Mouse (Mus musculus) E14TG2a.4 (cell line): ENCODE data around the gene Dock4.

Experiments used
- H3K27me3 ChIP-seq: 2 replicates; pipeline ENCODE4 v1.6.1; 2014; ENCODE audit warnings: low read length, control low read depth; ENCODE audit not compliant: insufficient read depth
- H3K36me3 ChIP-seq: 2 replicates; pipeline ENCODE4 v1.6.1; 2014; ENCODE audit warnings: low read length, control low read depth; ENCODE audit not compliant: insufficient read depth
- H3K4me1 ChIP-seq: replicated peaks from 2 replicates; pipeline ENCODE4 v1.6.1; 2014; ENCODE audit warnings: low read depth, low read length, control low read depth
- H3K4me3 ChIP-seq: replicated peaks from 2 replicates; pipeline ENCODE4 v1.5.1; 2014; ENCODE audit warnings: mild to moderate bottlenecking, low read length
- H3K9me3 ChIP-seq: 2 replicates; pipeline ENCODE4 v1.6.1; 2014; ENCODE audit warnings: low read length, control low read depth
- CTCF ChIP-seq: conservative IDR thresholded peaks from 2 replicates; pipeline ENCODE4 v1.5.1; 2014; ENCODE audit warnings: low read length
- NANOG ChIP-seq: IDR thresholded peaks from 2 replicates; pipeline ENCODE4 v1.6.1; 2014; ENCODE audit warnings: borderline replicate concordance, low read length, mixed read lengths
- POU5F1 ChIP-seq: IDR thresholded peaks from 2 replicates; pipeline ENCODE4 v1.6.1; 2014; ENCODE audit warnings: low read length, borderline replicate concordance

Dock4 gene

GRCm38 (mm10) chr12:40824251-40824650 lies 378.5 kb downstream of the Dock4 start:
- TF ChIP-seq POU5F1 (no peak), NANOG (no peak), CTCF (no peak)
- no peaks in the 10 kb centered on the region for H3K9me3 ChIP-seq
- H3K27me3 ChIP-seq = no peaks in the 10 kb centered on the region
- 0 out of 2 replicates have a peak, but pooled peaks cover 4% of the 10 kb centered on the region for H3K36me3 ChIP-seq
- no peak overlapping the region for H3K4me3 ChIP-seq
- no peaks in the 10 kb centered on the region for H3K4me1 ChIP-seq

- H3K36me3 ChIP-seq = 0 out of 2 replicates have a peak, but pooled peaks cover under 1% of the 10 kb centered on the region
- no peaks in the 10 kb centered on the region for H3K4me1 ChIP-seq
- no peak for TF ChIP-seq POU5F1
- no peak for TF ChIP-seq NANOG
- no peak for TF ChIP-seq CTCF
- no peaks in the 10 kb centered on the region for H3K27me3 ChIP-seq
- no peak overlapping the region for H3K4me3 ChIP-seq
- H3K9me3 ChIP-seq = no peaks in the 10 kb centered on the region
Measured at GRCm38 (mm10) chr12:40825935-40826460, 380.2 kb downstream of the Dock4 start.

GRCm38 (mm10) chr12:40826491-40826890 lies 380.7 kb downstream of the Dock4 start:
- TF ChIP-seq CTCF (no peak), POU5F1 (no peak), NANOG (no peak)
- Histone ChIP-seq H3K9me3 (no peaks in the 10 kb centered on the region), H3K4me3 (no peak overlapping the region), H3K4me1 (no peaks in the 10 kb centered on the region), H3K27me3 (no peaks in the 10 kb centered on the region), H3K36me3 (no peaks in the 10 kb centered on the region)

- Histone ChIP-seq H3K4me1 (no peaks in the 10 kb centered on the region), H3K4me3 (no peak overlapping the region), H3K36me3 (no peaks in the 10 kb centered on the region), H3K27me3 (no peaks in the 10 kb centered on the region), H3K9me3 (no peaks in the 10 kb centered on the region)
- no peak for TF ChIP-seq CTCF
- no peak for TF ChIP-seq NANOG
- no peak for TF ChIP-seq POU5F1
Measured at GRCm38 (mm10) chr12:40828025-40828424, 382.3 kb downstream of the Dock4 start.

GRCm38 (mm10) chr12:40829269-40829668 lies 383.5 kb downstream of the Dock4 start:
- no peaks in the 10 kb centered on the region for H3K4me1 ChIP-seq
- no peaks in the 10 kb centered on the region for H3K9me3 ChIP-seq
- no peaks in the 10 kb centered on the region for H3K36me3 ChIP-seq
- H3K4me3 ChIP-seq = no peak overlapping the region
- H3K27me3 ChIP-seq = no peaks in the 10 kb centered on the region
- no peak for TF ChIP-seq CTCF
- no peak for TF ChIP-seq POU5F1
- no peak for TF ChIP-seq NANOG

GRCm38 (mm10) chr12:40832157-40832556 lies 386.4 kb downstream of the Dock4 start:
- Histone ChIP-seq H3K9me3 (no peaks in the 10 kb centered on the region), H3K36me3 (no peaks in the 10 kb centered on the region), H3K4me1 (peaks cover 14% of the 10 kb centered on the region), H3K4me3 (no peak overlapping the region), H3K27me3 (no peaks in the 10 kb centered on the region)
- TF ChIP-seq CTCF (peak; percentile 75), NANOG (no peak), POU5F1 (no peak)

GRCm38 (mm10) chr12:40836924-40837323 lies 391.2 kb downstream of the Dock4 start:
- Histone ChIP-seq H3K4me3 (no peak overlapping the region), H3K36me3 (no peaks in the 10 kb centered on the region), H3K4me1 (peaks cover 35% of the 10 kb centered on the region), H3K27me3 (no peaks in the 10 kb centered on the region), H3K9me3 (no peaks in the 10 kb centered on the region)
- 0 out of 2 replicates have a peak, but pooled peaks have one; percentile 4 for TF ChIP-seq POU5F1
- TF ChIP-seq CTCF = no peak
- peak; percentile 98 for TF ChIP-seq NANOG

GRCm38 (mm10) chr12:40837597-40838337 lies 392.0 kb downstream of the Dock4 start:
- Histone ChIP-seq H3K4me1 (peaks cover 42% of the 10 kb centered on the region), H3K27me3 (no peaks in the 10 kb centered on the region), H3K9me3 (no peaks in the 10 kb centered on the region), H3K36me3 (no peaks in the 10 kb centered on the region), H3K4me3 (no peak overlapping the region)
- TF ChIP-seq POU5F1 (no peak), CTCF (peak; percentile 98), NANOG (no peak)
